Mouse (Mus musculus) limb, embryonic 12.5 days (tissue): ENCODE data around the gene Foxe1. TPM values are rescaled to one million over a fixed set of nuclear protein-coding genes. Genes with fewer than 3 reads are reported as not detected.

Source experiments
- ATAC-seq: fragments of 200-750 bp; cut with Nextera tagmentation; 2 replicates; pipeline ENCODE4 v1.8.0; 2017; ENCODE audit warnings: low read depth, moderate TSS enrichment; ENCODE audit not compliant: insufficient number of reproducible peaks, insufficient read depth, low FRiP score, low TSS enrichment
- H3K27ac ChIP-seq: fragments of 300-500 bp; sonication (generic); 2 replicates; pipeline ENCODE4 v1.5.1; 2016; ENCODE audit warnings: mild to moderate bottlenecking, moderate library complexity
- H3K27me3 ChIP-seq: fragments of 300-500 bp; sonication (generic); 2 replicates; pipeline ENCODE4 v1.6.1; 2016; ENCODE audit warnings: mild to moderate bottlenecking, moderate library complexity
- H3K36me3 ChIP-seq: fragments of 300-500 bp; sonication (generic); 2 replicates; pipeline ENCODE4 v1.6.1; 2016; ENCODE audit warnings: mild to moderate bottlenecking, moderate library complexity
- H3K4me1 ChIP-seq: fragments of 300-500 bp; sonication (generic); replicated peaks from 2 replicates; pipeline ENCODE4 v1.6.1; 2016
- H3K4me2 ChIP-seq: fragments of 300-500 bp; sonication (generic); 2 replicates; pipeline ENCODE4 v1.6.1; 2016; ENCODE audit warnings: mild to moderate bottlenecking, moderate library complexity
- H3K4me3 ChIP-seq: fragments of 300-500 bp; sonication (generic); replicated peaks from 2 replicates; pipeline ENCODE4 v1.5.1; 2016; ENCODE audit warnings: mild to moderate bottlenecking
- H3K9ac ChIP-seq: fragments of 300-500 bp; sonication (generic); replicated peaks from 2 replicates; pipeline ENCODE4 v1.6.1; 2016; ENCODE audit warnings: mild to moderate bottlenecking, moderate library complexity
- H3K9me3 ChIP-seq: fragments of 300-500 bp; sonication (generic); 2 replicates; pipeline ENCODE4 v1.6.1; 2016; ENCODE audit warnings: mild to moderate bottlenecking, moderate library complexity
- WGBS: fragments of 180-500 bp; shearing (Covaris S2); methylation state at CpG from one replicate; pipeline ENCODE4 v1.1.7; 2016; 5-methylcytosine and 5-hydroxymethylcytosine counted together
- polyA plus RNA-seq: library from polyadenylated mRNA; unstranded; fragments of >200 nt; fragmentation: Nextera tagmentation; extraction: Ambion mirVana; gene quantifications from 2 replicates; pipeline ENCODE4 v1.2.1, GENCODE M21; 2016

Gene Foxe1
- polyA plus RNA-seq, 1 experiment from 2014 or later: not detected

- Histone ChIP-seq H3K27me3 (peaks cover 35% of the 10 kb centered on the region), H3K9ac (no peak overlapping the region), H3K4me3 (no peak overlapping the region), H3K36me3 (no peaks in the 10 kb centered on the region), H3K27ac (no peak overlapping the region), H3K4me1 (peaks cover 14% of the 10 kb centered on the region), H3K4me2 (peak overlapping the region; percentile 51), H3K9me3 (peaks cover 3% of the 10 kb centered on the region; the same call in 1 of the 2 replicates)
- WGBS: 39% methylated on average over 6 of the region's 6 CpGs
- no peak for ATAC-seq
Measured at GRCm38 (mm10) chr4:46370406-46370805, 27.0 kb downstream of the Foxe1 start.

GRCm38 (mm10) chr4:46371030-46371429 is 27.6 kb downstream of the Foxe1 start:
- H3K9ac ChIP-seq: peak overlapping the region; percentile 40
- peak overlapping the region; percentile 51 for H3K4me2 ChIP-seq
- no peak overlapping the region for H3K27ac ChIP-seq
- H3K4me3 ChIP-seq: peak overlapping the region; percentile 24
- H3K36me3 ChIP-seq: peaks cover 4% of the 10 kb centered on the region; the same call in 1 of the 2 replicates
- 3% methylated on average over 19 of the region's 19 CpGs for WGBS
- peaks cover 14% of the 10 kb centered on the region for H3K4me1 ChIP-seq
- peaks cover 29% of the 10 kb centered on the region for H3K27me3 ChIP-seq
- peaks cover 3% of the 10 kb centered on the region; the same call in 1 of the 2 replicates for H3K9me3 ChIP-seq
- ATAC-seq: peak; percentile 80

- Histone ChIP-seq H3K27ac (no peak overlapping the region), H3K27me3 (peaks cover 5% of the 10 kb centered on the region; the same call in 1 of the 2 replicates), H3K4me2 (peak overlapping the region; percentile 59), H3K9me3 (no peaks in the 10 kb centered on the region), H3K4me3 (peak overlapping the region; percentile 37; the same call in 1 of the 2 replicates), H3K9ac (0 out of 2 replicates have a peak overlapping the region, but pooled peaks have one; percentile 37), H3K4me1 (peaks cover 14% of the 10 kb centered on the region), H3K36me3 (peaks cover 38% of the 10 kb centered on the region)
- 57% methylated on average over 6 of the region's 6 CpGs for WGBS
- ATAC-seq: no peak
Measured at GRCm38 (mm10) chr4:46374455-46374854, 31.0 kb downstream of the Foxe1 start.

GRCm38 (mm10) chr4:46374869-46375368 is 31.5 kb downstream of the Foxe1 start:
- 0 out of 2 replicates have a peak overlapping the region, but pooled peaks have one; percentile 37 for H3K9ac ChIP-seq
- WGBS: 20% methylated on average over 22 of the region's 22 CpGs
- peak; percentile 52; the same call in 1 of the 2 replicates for ATAC-seq
- H3K27ac ChIP-seq: no peak overlapping the region
- peaks cover 14% of the 10 kb centered on the region for H3K4me1 ChIP-seq
- peak overlapping the region; percentile 59 for H3K4me2 ChIP-seq
- peaks cover 42% of the 10 kb centered on the region for H3K36me3 ChIP-seq
- H3K4me3 ChIP-seq: peak overlapping the region; percentile 37
- peaks cover 5% of the 10 kb centered on the region; the same call in 1 of the 2 replicates for H3K27me3 ChIP-seq
- H3K9me3 ChIP-seq: no peaks in the 10 kb centered on the region

GRCm38 (mm10) chr4:46388556-46388955 is 45.1 kb downstream of the Foxe1 start:
- 0 out of 2 replicates have a peak, but pooled peaks have one; percentile 0 for ATAC-seq
- Histone ChIP-seq H3K4me2 (peak overlapping the region; percentile 65), H3K4me1 (no peaks in the 10 kb centered on the region), H3K9ac (peak overlapping the region; percentile 84), H3K9me3 (no peaks in the 10 kb centered on the region), H3K27me3 (no peaks in the 10 kb centered on the region; the same call in 1 of the 2 replicates), H3K27ac (no peak overlapping the region), H3K36me3 (peaks cover 22% of the 10 kb centered on the region), H3K4me3 (peak overlapping the region; percentile 62)
- WGBS: 26% methylated on average over 5 of the region's 5 CpGs

GRCm38 (mm10) chr4:46389013-46389611 is 45.7 kb downstream of the Foxe1 start, which contains the start of gene Trmo:
Trmo (minus strand) TSS chr4:46389437.
- H3K4me2 ChIP-seq: peak within 1 kb of the TSS; percentile 65
- WGBS: under 1% methylated on average over 56 of the region's 56 CpGs
- H3K4me1 ChIP-seq: no peaks in the 10 kb centered on the region
- no peaks in the 10 kb centered on the region; the same call in 1 of the 2 replicates for H3K27me3 ChIP-seq
- H3K4me3 ChIP-seq: peak within 1 kb of the TSS; percentile 62
- H3K9ac ChIP-seq: peak within 1 kb of the TSS; percentile 84
- no peaks in the 10 kb centered on the region for H3K9me3 ChIP-seq
- peak within 1 kb of the TSS; percentile 93 for H3K27ac ChIP-seq
- peak; percentile 95 for ATAC-seq
- peaks cover 20% of the 10 kb centered on the region for H3K36me3 ChIP-seq

- ATAC-seq: no peak
Measured at GRCm38 (mm10) chr4:46389612-46390341, 46.4 kb downstream of the Foxe1 start.

GRCm38 (mm10) chr4:46390390-46390970 is 47.1 kb downstream of the Foxe1 start:
- Histone ChIP-seq H3K4me2 (peak overlapping the region; percentile 65), H3K27ac (no peak overlapping the region), H3K4me3 (peak overlapping the region; percentile 62), H3K9ac (no peak overlapping the region), H3K36me3 (peaks cover 6% of the 10 kb centered on the region), H3K27me3 (no peaks in the 10 kb centered on the region; the same call in 1 of the 2 replicates), H3K9me3 (no peaks in the 10 kb centered on the region), H3K4me1 (no peaks in the 10 kb centered on the region)
- 21% methylated on average over 9 of the region's 9 CpGs for WGBS
- ATAC-seq: no peak

More at GRCm38 (mm10) chr4:46389612-46390341, 46.4 kb downstream of the Foxe1 start:
- 2% methylated on average over 24 of the region's 24 CpGs for WGBS
- no peaks in the 10 kb centered on the region for H3K9me3 ChIP-seq
- peak overlapping the region; percentile 84 for H3K9ac ChIP-seq
- H3K4me3 ChIP-seq: peak overlapping the region; percentile 62
- H3K4me2 ChIP-seq: peak overlapping the region; percentile 65
- H3K4me1 ChIP-seq: no peaks in the 10 kb centered on the region
- peaks cover 13% of the 10 kb centered on the region for H3K36me3 ChIP-seq
- no peaks in the 10 kb centered on the region; the same call in 1 of the 2 replicates for H3K27me3 ChIP-seq
- peak overlapping the region; percentile 93 for H3K27ac ChIP-seq

GRCm38 (mm10) chr4:46394388-46394787 is 51.0 kb downstream of the Foxe1 start:
- no peaks in the 10 kb centered on the region for H3K36me3 ChIP-seq
- H3K4me2 ChIP-seq: no peak overlapping the region
- no peak overlapping the region for H3K27ac ChIP-seq
- no peaks in the 10 kb centered on the region for H3K9me3 ChIP-seq
- WGBS: 82% methylated on average over 2 of the region's 2 CpGs
- no peak overlapping the region for H3K4me3 ChIP-seq
- no peaks in the 10 kb centered on the region for H3K4me1 ChIP-seq
- no peak overlapping the region for H3K9ac ChIP-seq
- H3K27me3 ChIP-seq: peaks cover 3% of the 10 kb centered on the region; the same call in 1 of the 2 replicates
- ATAC-seq: no peak

- H3K36me3 ChIP-seq: no peaks in the 10 kb centered on the region
- no peaks in the 10 kb centered on the region for H3K9me3 ChIP-seq
- H3K4me2 ChIP-seq: no peak overlapping the region
- no peak overlapping the region for H3K4me3 ChIP-seq
- WGBS: 37% methylated on average over 5 of the region's 5 CpGs
- no peak for ATAC-seq
- no peaks in the 10 kb centered on the region for H3K4me1 ChIP-seq
- H3K27me3 ChIP-seq: peaks cover 3% of the 10 kb centered on the region; the same call in 1 of the 2 replicates
- no peak overlapping the region for H3K9ac ChIP-seq
- H3K27ac ChIP-seq: no peak overlapping the region
Measured at GRCm38 (mm10) chr4:46395736-46396135, 52.3 kb downstream of the Foxe1 start.
